ENCODE assay signal across 8 mouse cellular contexts in the genomic region with DNA sequence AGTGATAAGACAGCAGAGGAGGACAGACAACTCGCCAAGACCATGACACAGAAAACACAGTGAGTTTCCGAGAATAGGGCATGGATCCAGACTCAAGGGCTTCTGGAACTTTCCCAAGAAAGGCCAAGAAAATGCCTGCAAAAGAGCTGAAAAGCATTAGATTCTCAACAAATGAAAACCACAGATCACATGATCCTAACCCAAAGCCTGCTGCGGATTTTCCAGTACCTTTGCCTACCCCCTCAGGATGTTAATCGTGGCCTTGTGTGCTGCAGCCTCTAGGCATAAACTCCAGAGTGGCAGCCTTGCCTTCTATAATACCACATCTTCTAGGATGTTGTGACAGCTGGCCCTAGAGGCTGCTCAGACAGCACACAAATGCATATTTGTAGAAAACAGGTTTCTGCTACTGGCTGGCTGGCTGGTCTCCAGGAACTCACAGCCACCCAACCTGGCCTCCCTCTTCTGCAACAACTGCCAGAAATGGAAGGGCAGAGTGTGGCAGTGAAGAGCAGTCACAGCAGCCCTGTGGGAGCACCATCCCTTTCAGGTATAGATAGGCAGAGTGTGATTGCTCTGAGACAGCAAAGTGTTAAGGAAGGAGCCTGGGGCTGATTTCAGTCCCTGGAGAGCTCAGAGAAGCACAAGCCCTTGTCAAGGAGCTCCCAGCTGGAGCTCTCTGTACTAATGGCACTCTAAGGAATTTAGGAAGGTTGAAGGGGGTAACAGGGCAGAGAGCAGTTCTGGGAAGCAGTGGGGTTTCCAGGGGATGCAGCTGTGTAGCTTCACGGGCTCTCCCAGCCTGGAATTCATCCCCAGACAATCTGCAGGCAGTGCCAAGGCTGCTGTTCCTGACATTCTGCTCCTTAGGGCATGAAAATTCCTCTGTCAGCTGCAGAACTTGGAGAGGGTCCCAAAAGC.
DNase-seq lines count a peak whose midpoint lies in the region; ATAC-seq and TF ChIP-seq lines count a peak whose summit lies in the region.

No protein-coding gene starts in this region.

- no peak overlapping the region for H3K4me2 ChIP-seq in heart, embryonic 13.5 days
- H3K4me2 ChIP-seq in limb, embryonic 14.5 days (replicated peaks; ENCODE audit: low read depth, low read length, severe bottlenecking): no peak overlapping the region

- ATAC-seq in heart, embryonic 13.5 days (ENCODE audit: extremely low read depth, insufficient number of reproducible peaks, low FRiP score, low TSS enrichment): no peak
- ATAC-seq in limb, embryonic 14.5 days (ENCODE audit: low FRiP score, low read depth): peak; percentile 65

- peaks cover 13% of the 10 kb centered on the region for H3K4me1 ChIP-seq in heart, embryonic 13.5 days
- peaks cover 6% of the 10 kb centered on the region for H3K4me1 ChIP-seq in limb, embryonic 14.5 days (ENCODE audit: control insufficient read depth, insufficient read depth, low read length)

- peak; percentile 8 to 10 for DNase-seq in layer of hippocampus, adult 8-10 months (ENCODE audit: low spot score in 2 of 2)
- DNase-seq in layer of hippocampus, adult 9-10 months (ENCODE audit: low spot score): no peak
- peak; percentile 41 to 45 for DNase-seq in cerebellum, postnatal 14 days
- DNase-seq in limb, embryonic 14.5 days (ENCODE audit: low spot score): peak; percentile 54
- peak; percentile 21 for DNase-seq in retina, embryonic 14.5 days (ENCODE audit: low spot score)
- DNase-seq in spleen, postnatal 4 days (ENCODE audit: low spot score in 2 of 2): no peak
- no peak for DNase-seq in thymus, postnatal 4 days

- no peaks in the 10 kb centered on the region for H3K36me3 ChIP-seq in heart, embryonic 13.5 days
- no peaks in the 10 kb centered on the region for H3K36me3 ChIP-seq in limb, embryonic 14.5 days (ENCODE audit: control insufficient read depth, insufficient read depth, low read length)

- no peaks in the 10 kb centered on the region for H3K27me3 ChIP-seq in heart, embryonic 13.5 days (replicated peaks)
- no peaks in the 10 kb centered on the region for H3K27me3 ChIP-seq in limb, embryonic 14.5 days (ENCODE audit: control insufficient read depth, insufficient read depth, low read length)

- H3K9ac ChIP-seq in heart, embryonic 13.5 days: no peak overlapping the region
- H3K9ac ChIP-seq in limb, embryonic 14.5 days (ENCODE audit: low read depth, low read length, severe bottlenecking): no peak overlapping the region

- no peak for TF ChIP-seq POLR2A in limb, embryonic 14.5 days (IDR thresholded peaks at IDR 0.05; ENCODE audit: borderline replicate concordance, extremely low read depth, insufficient read depth, insufficient read length)

- no peaks in the 10 kb centered on the region for H3K9me3 ChIP-seq in heart, embryonic 13.5 days
- H3K9me3 ChIP-seq in limb, embryonic 14.5 days (ENCODE audit: control insufficient read depth, low read length): no peaks in the 10 kb centered on the region

- 31% methylated on average over 5 of the region's 5 CpGs for WGBS in heart, embryonic 13.5 days
- 36% methylated on average over 5 of the region's 5 CpGs for WGBS in limb, embryonic 14.5 days

- no peak overlapping the region for H3K4me3 ChIP-seq in heart, embryonic 13.5 days
- no peak overlapping the region for H3K4me3 ChIP-seq in limb, embryonic 14.5 days (replicated peaks; ENCODE audit: low read length)

- H3K27ac ChIP-seq in heart, embryonic 13.5 days (replicated peaks): peak overlapping the region; percentile 41; the same call in 1 of the 2 replicates
- H3K27ac ChIP-seq in limb, embryonic 14.5 days (replicated peaks; ENCODE audit: low read depth, low read length): 0 out of 2 replicates have a peak overlapping the region, but pooled peaks have one; percentile 33

Comparison
In these comparisons a context has a peak if more than half of its experiments do, and no peak if none do; other contexts are left out.
1. DNase-seq: peak in layer of hippocampus, adult 8-10 months (2 of 2), cerebellum, postnatal 14 days (2 of 2), limb, embryonic 14.5 days (single experiment) and retina, embryonic 14.5 days (single experiment); none in layer of hippocampus, adult 9-10 months (single experiment), spleen, postnatal 4 days (0 of 2) and thymus, postnatal 4 days (single experiment).